Mouse (Mus musculus): ENCODE data around the gene Gm16253. TPM values are rescaled to one million over a fixed set of nuclear protein-coding genes. Genes with fewer than 3 reads are reported as not detected.
A peak's percentile ranks its signal among the peaks of the same experiment; 100 is the strongest.

Gene Gm16253
- total RNA-seq, 2 experiments from 2014 or later: 1.1 TPM; not detected in 1

GRCm38 (mm10) chr3:96569966-96570605 is 6.7 kb upstream of the Gm16253 start:
- peak overlapping the region; percentile 99 for H3K27ac ChIP-seq
- TF ChIP-seq CTCF (IDR thresholded peaks at IDR 0.05): no peak
- intact Hi-C loops (cut with DNase I): no loop called here
- H3K4me3 ChIP-seq: peak overlapping the region; percentile 54
- DNase-seq: no peak

GRCm38 (mm10) chr3:96570643-96571042 is 6.1 kb upstream of the Gm16253 start:
- TF ChIP-seq CTCF (IDR thresholded peaks at IDR 0.05): no peak
- Histone ChIP-seq H3K27ac (peak overlapping the region; percentile 99), H3K4me3 (peak overlapping the region; percentile 54)
- intact Hi-C loops (cut with DNase I): no loop called here
- DNase-seq: no peak

GRCm38 (mm10) chr3:96571336-96571735 is 5.4 kb upstream of the Gm16253 start:
- H3K27ac ChIP-seq: peak overlapping the region; percentile 99
- DNase-seq: no peak
- intact Hi-C loops (cut with DNase I): no loop called here
- TF ChIP-seq CTCF (IDR thresholded peaks at IDR 0.05): no peak
- peak overlapping the region; percentile 54 for H3K4me3 ChIP-seq

GRCm38 (mm10) chr3:96571896-96572698 is 4.7 kb upstream of the Gm16253 start:
- intact Hi-C loops (cut with DNase I): no loop called here
- no peak for TF ChIP-seq CTCF (IDR thresholded peaks at IDR 0.05)
- Histone ChIP-seq H3K27ac (peak overlapping the region; percentile 99), H3K4me3 (peak overlapping the region; percentile 54)
- DNase-seq: peak; percentile 58

GRCm38 (mm10) chr3:96573611-96574511 is 2.9 kb upstream of the Gm16253 start:
- peak; percentile 75 for DNase-seq
- Histone ChIP-seq H3K4me3 (peak overlapping the region; percentile 63), H3K27ac (peak overlapping the region; percentile 99)
- TF ChIP-seq CTCF (IDR thresholded peaks at IDR 0.05): no peak
- intact Hi-C loops (cut with DNase I): no loop called here

- Histone ChIP-seq H3K4me3 (peak overlapping the region; percentile 63), H3K27ac (peak overlapping the region; percentile 99)
- TF ChIP-seq CTCF (IDR thresholded peaks at IDR 0.05): no peak
- DNase-seq: peak; percentile 85
- intact Hi-C loops (cut with DNase I): no loop called here
These were observed 1.4 kb upstream of the Gm16253 start for GRCm38 (mm10) chr3:96575272-96575984.

- intact Hi-C loops (cut with DNase I): loop anchor here (1.0 kb wide), 1 partner anchor 19 kb away; the partner anchor contains the start of gene Txnip
- DNase-seq: peak; percentile 89
These were observed 652 bp upstream of the Gm16253 start for GRCm38 (mm10) chr3:96576005-96576658.

GRCm38 (mm10) chr3:96577566-96577965 is 782 bp downstream of the Gm16253 start:
- no peak for DNase-seq
- H3K27ac ChIP-seq: peak overlapping the region; percentile 99
- TF ChIP-seq CTCF (IDR thresholded peaks at IDR 0.05): no peak
- intact Hi-C loops (cut with DNase I): no loop called here
- peak overlapping the region; percentile 63 for H3K4me3 ChIP-seq

More at GRCm38 (mm10) chr3:96576005-96576658, 652 bp upstream of the Gm16253 start:
- H3K27ac ChIP-seq: peak overlapping the region; percentile 99
- TF ChIP-seq CTCF (IDR thresholded peaks at IDR 0.05): no peak
- H3K4me3 ChIP-seq: peak overlapping the region; percentile 63

GRCm38 (mm10) chr3:96578561-96579238 is 1.9 kb downstream of the Gm16253 start:
- intact Hi-C loops (cut with DNase I): no loop called here
- peak overlapping the region; percentile 5; the same call in 1 of the 2 replicates for H3K4me3 ChIP-seq
- DNase-seq: no peak
- no peak for TF ChIP-seq CTCF (IDR thresholded peaks at IDR 0.05)
- peak overlapping the region; percentile 99 for H3K27ac ChIP-seq

GRCm38 (mm10) chr3:96579239-96579750 is 2.5 kb downstream of the Gm16253 start:
- intact Hi-C loops (cut with DNase I): no loop called here
- H3K27ac ChIP-seq: peak overlapping the region; percentile 99
- peak overlapping the region; percentile 51 for H3K4me3 ChIP-seq
- no peak for DNase-seq
- no peak for TF ChIP-seq CTCF (IDR thresholded peaks at IDR 0.05)

All from gastrocnemius, adult 2 months (tissue).